Mouse (Mus musculus): ENCODE measurements around the gene Cntn5.
"Not testable (repeated sequence)": the region's sequence is repeated elsewhere in the genome, so short reads cannot be mapped to it uniquely, and the experiment has no call there.

Gene Cntn5

DNA sequence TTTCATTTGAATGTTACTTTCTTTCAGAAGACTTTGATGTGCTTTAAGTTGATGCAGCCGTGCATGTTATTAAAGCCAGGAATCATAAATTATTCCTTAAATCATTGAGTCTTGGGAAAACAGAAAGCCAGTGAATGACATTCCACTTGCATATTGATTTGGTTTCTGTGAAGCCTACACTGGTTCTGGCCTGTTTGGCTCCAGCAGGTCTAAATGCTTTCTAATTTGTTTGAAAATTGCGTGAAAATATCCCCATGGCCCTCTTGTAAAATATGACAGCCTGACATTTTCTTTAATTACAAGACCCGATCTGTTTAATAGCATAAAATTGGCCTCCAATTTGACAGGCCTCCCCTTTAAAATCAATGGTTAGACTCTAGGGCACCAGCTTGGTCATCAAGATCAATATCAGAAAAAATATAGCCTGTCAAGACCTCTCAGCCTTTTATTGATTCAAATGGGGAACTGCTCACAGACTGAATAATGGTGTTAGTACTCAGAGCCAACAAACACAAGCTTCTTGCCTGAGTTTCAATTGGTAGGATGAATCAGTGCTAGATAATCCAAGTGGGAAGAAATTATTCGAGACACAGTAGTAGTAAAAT, 247.3 kb downstream of the Cntn5 start:
- no peak for DNase-seq (ENCODE audit: low spot score in 2 of 2)

DNA sequence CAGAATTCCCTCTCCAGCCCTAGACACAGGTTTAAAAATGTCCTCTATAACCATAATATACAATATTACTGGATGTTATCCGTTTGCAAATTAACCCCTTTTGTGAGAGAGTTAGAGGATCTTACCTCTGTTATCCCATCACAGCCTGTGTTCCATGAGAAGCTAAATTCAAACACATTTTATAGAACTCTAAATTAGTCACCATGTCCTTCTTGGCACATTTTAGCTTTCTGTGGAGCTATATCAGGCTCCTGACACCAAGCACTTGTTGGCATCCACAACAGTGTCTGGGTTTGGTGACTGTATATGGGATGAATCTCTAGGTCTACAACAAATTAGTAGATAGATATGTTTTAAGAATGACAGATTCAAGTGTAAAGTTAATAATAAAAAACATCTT, 253.9 kb downstream of the Cntn5 start:
- DNase-seq (ENCODE audit: low spot score in 2 of 2) = no peak

DNA sequence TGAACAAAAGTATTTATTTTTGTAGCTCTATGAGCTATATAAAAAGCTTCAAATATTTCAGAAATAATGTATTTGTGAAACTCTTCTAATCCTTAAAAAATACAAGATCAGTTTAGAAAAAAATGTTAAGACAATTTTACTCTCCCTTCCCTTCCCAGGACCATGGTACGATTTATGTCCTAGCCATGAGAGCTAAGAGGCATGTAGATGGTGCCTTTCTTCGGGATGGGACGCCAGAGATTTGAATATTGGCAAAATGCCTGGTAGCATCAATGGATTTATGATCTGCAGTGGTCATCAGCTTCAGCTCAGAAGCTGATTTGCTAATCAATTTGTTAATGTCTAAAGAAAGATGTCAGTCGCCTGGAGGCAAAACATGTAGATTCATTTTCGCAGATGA, 258.6 kb downstream of the Cntn5 start:
- no peak for DNase-seq (ENCODE audit: low spot score in 2 of 2)

DNA sequence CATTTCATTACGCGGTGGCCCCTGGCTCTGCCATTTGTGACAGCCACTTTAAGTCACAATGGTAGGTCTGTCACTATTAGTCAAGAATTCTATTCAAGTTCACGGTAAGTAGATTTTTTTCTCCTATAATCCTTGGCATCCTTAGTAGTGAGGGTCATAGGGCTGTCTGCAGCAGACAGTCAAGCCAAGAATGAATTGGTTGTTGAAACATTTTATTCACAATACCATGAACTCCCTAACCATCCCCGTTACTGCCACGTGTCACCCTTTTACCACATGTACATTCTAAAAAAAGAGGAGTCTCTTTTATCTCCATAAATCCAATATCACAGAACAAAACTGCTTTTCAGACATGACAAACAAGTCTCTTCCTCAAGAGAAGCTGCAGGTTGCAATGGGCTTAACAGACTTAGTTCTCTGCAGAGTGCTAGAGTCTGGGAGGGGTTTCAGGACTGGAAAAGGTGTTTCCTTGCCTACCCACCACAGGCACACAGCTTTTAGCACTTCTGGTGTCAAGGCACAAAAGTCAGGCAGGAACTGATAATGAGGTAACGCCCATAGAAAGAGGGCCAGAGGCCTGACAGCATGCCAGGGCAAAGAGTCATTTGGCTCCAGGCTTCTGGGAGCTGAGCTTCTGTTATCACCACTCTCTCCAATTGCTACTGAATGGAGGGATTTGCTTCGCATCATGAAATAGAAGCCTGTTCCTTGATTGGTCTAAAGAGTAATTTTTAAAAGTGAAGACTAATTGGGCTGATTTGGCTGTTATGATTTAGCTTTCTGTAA, 259.3 kb downstream of the Cntn5 start:
- no peak for DNase-seq (ENCODE audit: low spot score in 2 of 2)

DNA sequence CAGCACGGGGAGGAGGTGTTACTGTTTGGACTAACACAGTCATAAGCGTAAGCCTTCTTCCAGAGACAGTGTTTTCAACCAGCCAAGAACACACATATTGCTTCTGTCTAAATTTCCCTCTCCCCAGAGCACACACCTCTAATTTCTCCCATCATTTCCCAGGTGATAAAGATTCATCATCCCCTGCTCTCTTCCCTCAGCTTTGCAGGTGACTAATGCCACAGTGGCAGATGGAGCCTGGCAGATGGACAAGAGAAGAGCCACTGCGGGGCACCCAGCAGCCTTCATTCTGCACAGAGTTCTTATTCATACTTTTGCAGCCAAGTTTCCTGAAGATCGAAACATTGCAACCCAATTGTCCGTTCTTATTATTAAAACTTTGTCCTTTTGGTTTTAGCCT, 286.5 kb downstream of the Cntn5 start:
- DNase-seq (ENCODE audit: low spot score in 2 of 2) = no peak

DNA sequence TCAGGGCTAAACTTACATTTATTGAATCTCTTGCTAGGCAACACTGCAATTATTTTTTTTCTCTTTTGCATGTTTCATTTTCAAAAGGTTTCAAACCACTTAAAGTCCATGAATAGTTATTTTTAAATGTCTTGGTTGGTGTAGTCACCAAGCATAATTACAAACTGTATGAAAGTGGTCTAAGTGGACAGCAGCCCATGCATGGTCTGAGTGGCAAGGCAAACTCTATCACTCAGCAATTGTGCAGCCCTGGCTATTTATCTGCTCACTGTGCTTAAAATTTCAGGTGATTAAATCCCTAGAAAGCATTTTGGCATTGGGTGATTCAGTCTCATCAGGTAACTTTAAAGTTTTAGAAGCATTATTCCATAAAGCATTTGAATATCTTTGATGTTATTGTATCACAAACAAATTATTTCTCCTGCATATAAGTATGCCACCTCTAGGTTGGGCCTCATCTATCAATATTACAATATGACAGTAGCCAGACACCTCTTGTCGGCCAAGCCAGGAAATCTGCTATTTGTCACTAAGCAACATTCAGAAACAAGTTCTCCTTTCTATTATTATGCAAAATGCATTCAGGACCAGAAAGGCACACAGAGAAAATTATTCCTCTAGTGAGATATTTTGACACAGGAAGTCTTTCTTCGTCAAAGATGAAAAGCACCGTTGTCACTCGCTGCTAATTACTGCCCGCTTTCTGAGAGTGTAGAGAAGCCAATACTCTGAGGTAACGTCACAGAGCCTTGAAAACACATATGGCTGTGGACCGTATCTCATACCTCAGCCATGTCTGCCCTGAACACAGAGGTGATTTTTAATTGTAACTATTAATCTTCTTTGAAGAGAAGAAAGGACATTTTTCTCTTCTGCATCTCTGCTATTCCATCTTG, 329.0 kb downstream of the Cntn5 start:
- no peak for DNase-seq (ENCODE audit: low spot score in 2 of 2)

DNA sequence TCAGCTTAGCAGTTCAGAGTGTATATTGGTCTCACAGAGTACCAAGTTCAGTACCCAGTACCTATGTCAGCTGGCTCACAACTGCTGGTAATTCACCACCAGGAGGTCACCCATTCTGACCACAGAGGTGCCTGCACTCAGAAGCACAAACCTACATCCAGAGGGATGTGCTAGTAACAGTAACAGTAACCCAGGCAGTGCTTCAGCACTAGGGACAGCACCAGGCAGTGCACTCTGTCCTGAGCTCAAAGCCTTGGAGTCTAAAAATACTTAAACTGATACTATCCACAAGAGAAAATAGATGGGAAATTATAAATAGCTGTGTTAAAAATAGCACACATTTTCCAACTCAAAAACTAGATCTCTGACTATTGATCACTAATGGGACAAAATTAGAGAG, 334.7 kb downstream of the Cntn5 start:
- no peak for DNase-seq (ENCODE audit: low spot score in 2 of 2)

DNA sequence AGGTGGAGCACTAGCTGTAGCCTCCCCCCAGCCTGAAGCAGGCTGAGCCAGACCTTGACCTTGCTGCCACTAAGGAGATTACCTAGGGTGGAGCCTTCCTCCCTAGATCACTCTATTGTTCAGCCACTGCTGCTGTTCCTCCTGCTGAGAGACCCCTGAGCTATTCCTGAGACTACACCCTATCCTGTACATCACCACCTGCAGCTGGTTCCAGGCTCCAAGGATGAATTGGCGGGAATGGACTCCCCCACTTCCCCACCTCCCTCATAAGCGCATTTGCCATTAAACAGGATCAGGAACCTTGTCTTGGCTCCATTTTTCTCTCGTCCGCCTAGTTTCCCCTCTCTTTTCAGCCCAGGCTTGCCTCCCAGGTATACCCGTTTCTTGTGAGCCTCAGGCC, 363.7 kb downstream of the Cntn5 start:
- DNase-seq (ENCODE audit: low spot score in 2 of 2) = not testable (repeated sequence)

DNA sequence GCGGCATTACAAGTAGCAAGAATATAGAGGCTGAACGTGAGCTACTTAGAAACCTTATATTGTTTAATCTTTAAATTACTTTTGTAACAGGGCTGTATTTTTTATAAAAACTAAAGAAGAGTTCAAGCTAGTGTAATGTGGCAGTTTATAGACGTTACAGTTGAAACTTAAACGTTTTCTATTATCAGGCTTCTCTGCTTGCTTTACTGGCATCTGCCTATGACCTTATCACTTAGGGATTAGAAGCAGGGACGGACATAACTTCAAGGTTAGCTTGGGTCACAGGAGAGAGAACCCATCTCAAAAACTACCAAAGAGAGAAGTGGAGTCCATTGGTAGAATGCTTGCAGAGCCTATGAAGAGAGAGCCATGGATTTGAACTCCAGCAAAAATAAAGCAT, 372.3 kb downstream of the Cntn5 start:
- DNase-seq (ENCODE audit: low spot score in 2 of 2) = no peak

DNA sequence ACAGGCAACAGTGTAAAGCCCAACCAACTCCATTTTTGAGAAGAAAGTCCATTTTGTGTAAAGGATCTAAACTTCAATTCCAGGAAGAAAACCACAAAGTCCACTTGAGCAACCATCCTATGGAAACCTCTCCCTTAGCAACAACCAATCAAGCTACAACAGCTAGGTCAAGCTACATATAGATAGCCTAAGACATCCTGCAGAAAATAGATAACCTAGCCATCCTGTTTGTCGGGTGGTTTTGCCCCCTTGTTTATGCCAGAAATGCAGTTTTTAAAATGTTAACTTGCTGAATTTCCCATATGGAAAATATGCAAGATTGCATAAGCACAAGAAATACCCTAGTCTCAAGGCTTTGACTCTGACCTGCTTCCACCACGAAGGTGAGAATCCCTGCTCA, 373.5 kb downstream of the Cntn5 start:
- no peak for DNase-seq (ENCODE audit: low spot score in 2 of 2)

DNA sequence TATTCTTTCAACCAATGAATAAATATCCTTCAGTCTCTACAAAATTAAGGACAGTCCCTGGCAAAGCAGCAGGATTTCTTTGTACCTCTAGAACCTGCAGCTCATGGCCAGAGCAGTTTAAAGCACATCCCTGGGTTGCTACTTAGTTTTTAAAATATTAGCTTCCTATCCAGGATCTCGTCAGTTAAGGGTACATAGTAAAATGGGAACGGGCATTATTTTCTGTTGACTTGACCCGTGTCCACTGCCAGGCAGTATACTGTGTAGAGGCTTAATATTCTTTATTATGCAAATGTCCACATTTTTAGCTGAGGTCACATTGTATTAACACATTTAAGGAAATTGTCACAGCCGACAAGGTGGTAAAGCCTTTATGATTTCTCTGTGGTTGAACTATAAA, 375.0 kb downstream of the Cntn5 start:
- no peak for DNase-seq (ENCODE audit: low spot score in 2 of 2)

DNA sequence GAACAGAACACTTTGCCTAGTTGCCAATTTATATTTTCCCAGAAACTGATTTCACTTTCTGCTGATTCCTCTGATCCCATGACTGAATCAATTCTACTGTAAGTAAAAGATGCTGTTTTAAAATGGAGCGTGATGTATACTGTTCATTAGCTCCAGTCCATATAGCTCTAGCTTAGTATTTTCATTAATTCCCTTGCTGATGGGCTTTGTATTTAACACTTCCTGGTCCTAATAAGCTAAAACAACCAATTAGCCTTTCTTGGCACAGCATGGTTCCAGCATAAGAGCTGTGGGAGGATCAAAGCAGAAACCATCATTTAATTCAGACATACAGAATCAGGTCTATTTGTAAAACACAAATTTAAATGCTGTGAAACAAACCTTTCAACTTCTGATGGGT, 375.5 kb downstream of the Cntn5 start:
- no peak for DNase-seq (ENCODE audit: low spot score in 2 of 2)

DNA sequence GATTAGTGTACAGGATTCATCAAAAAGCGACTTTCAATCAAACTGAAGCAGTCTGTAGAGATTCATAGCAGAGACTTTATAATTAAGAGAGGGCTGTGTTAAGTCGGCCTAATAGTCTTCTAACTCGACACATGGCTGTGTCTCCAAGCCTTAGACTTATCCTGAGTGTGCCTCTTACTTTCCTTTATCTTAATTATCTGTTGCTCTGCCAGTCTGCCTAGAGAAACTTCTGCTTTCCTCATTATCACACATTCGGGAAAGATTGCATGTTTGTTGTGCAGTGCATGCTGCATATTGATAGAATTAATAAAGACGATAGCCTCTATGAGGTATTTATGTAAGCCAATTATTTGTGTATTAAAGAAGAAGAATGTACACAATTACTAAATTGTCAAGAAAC, 375.9 kb downstream of the Cntn5 start:
- no peak for DNase-seq (ENCODE audit: low spot score in 2 of 2)

DNA sequence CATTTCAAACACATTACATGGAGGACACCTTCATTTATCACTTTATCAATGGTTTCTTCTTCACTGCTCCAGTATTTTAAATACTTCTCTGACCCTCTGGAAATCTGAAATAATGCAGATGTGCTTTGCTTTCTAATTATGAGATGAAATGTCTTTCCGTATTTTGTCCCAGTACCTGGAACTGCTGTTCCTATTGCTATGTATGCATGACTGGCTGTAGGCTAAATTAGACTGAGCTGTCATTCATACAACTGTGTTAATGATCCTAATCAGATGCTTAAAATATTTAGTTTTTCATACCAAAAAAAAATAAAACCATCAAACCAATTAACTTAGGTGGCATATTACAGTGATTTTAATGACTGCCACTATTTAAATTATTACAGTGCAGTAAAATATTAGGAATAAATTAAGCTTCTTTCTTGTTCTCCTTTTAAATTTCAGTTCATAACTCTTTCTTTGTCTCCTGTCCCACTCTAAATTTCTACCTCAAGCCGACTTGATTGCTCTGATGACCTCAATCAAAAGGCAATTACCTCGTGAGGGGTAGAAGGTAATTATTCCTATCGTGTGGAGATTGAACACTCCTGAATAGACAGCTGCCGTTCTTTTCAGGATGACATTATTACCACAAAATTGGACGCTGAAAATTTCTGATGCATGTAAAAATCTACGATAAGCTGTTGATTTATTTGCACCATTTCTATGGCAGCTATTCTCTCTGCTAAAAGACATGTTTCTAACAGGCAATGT, 378.5 kb downstream of the Cntn5 start:
- DNase-seq (ENCODE audit: low spot score in 2 of 2) = no peak

DNA sequence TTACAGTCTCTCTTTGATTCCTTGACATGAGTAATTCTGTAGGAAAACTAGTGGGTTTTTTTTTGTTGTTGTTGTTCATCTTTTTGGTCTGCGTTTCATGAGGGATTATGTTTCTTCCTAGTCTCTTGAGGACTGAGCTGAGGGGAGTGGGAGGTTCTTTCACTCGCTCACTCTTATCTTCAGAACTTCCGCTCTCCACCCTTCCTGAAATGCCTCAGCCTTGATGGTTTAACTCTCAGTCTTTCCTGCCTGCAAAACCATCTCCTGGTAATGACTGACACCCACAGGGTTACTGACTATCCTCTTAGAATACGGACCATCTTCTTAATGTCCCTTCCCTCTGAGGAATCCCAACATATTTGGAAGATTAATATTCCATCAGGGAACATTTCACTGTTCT, 382.0 kb downstream of the Cntn5 start:
- DNase-seq (ENCODE audit: low spot score in 2 of 2) = no peak

DNA sequence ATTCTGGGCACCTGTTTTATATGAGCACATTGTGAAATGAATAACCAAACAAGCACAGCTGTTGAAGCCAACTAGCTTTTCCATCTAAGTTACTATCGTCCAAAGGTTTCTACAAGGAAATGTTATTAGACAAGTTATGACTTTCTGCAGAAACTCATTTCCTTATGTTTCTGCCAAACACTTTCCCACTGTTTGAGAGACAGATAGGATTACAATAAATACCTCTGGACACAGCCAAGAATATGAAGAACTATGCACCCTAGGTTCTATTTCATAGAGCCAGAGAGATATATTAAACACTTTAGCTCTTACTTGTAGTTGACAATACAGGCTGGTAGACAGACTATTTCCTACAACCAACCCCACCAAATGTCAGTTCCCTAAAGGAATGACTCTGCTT, 383.5 kb downstream of the Cntn5 start:
- no peak for DNase-seq (ENCODE audit: low spot score in 2 of 2)

DNA sequence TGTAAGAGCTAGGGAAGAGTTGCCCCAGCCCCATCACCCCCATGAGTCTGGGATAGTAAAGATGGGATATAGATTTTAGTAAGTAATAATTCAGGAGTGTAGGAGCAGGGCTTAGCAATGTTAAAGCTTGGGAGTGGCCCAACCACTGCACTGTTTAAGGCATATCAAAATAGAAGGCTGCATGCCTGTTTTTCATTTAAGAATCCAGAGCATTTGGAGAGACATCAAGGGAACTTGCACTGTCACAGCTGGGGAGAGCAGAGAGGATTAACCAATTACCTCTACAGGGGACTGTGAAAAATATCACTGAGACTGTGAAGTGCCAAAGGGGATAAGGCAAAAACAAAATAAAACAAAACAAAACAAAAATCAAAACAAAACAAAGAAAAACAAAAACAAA, 412.3 kb downstream of the Cntn5 start:
- DNase-seq (ENCODE audit: low spot score in 2 of 2) = no peak

DNA sequence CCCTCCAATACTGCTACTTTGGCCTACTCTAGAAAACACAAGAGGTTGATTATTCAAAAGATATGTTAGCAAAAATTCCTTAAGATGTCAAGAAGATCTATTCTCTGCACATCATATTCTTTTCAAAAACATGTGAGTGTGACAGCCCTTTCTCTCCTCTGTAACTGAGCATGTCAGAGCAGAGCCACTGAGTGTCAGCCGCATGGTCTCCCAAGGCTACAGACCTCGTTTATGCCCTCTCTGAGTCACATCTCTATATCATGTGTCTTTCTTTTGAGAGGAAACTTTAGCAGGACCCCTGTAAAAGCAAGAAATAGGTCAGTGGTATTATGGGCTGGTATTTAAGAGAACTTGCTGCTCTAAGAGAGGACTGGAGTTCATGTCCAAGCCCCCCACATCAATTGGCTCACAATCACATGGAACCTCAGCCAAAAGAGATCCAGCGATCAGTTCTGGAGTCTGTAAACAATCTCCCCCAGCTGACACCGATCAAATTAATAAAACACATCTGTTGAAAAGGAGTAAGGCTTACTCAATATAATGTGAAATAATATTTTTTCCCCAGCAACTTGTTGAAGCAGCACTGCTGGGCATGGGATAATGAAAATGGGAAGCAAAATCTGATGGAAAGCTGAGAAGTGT, 433.0 kb downstream of the Cntn5 start:
- no peak for DNase-seq (ENCODE audit: low spot score in 2 of 2)

DNA sequence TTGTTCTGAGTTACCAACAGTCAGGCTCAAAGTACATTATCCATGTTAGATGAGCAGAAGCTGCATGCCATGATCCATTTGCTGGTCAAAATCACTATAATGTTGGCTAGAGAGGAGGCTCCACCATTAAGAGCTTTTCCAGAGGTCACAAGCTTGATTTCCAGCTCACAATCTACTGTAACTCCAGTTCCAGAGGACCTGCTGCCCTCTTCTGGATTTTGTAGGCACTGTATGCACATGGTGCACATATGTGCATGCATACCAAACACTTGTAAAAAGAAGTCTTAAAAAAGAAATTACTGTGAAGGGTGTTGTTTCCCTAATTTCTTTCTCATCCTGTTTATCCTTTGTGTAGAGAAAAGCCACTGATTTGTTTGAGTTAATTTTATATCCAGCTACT, 439.8 kb downstream of the Cntn5 start:
- no peak for DNase-seq (ENCODE audit: low spot score in 2 of 2)

DNA sequence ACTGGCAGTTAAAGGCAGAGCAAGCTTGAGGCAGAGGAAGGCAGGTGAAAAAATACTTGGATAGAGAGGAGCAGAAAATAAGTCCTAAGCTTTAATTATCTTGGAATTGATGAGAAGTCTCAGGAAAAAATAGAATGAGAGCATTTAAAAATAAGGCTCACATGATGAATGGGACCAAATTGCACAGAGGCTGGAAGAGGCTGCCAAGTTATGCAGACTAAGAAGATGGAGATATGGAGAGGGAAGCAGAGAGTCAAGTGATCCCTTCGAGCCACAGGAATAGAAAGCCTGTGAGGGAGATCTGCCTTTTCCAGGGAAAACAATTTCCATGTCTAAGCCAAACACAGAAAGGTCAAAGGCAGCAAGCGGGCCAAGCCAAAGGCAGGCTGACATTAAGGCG, 446.7 kb downstream of the Cntn5 start:
- no peak for DNase-seq (ENCODE audit: low spot score in 2 of 2)

DNA sequence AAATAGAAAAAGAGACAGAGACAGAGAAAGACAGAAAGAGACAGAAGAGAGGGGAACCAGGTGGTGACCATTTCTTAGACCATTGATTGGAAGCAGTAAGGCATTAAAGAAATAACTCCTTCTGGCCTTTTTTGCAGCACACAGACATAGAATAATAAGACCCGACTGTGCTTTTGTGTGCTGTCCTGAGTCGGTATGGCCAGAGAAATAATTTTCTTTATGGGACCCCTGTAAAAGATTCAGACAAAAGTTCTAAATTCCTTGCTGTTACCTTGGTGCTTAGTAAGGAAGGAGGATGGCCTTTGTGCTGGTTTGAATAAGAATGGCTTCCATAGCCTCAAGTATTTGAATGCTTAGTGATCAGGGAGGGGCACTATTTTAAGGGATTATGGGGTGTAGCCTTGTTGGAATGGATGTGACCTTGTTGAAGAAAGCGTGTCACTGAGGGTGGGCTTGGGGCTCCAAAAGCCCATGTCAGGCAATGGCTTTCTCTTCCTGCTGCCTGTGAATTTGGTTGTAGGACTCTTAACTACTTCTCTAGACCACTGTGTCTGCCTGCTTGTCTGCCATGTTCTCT, 455.5 kb downstream of the Cntn5 start:
- no peak for DNase-seq (ENCODE audit: low spot score in 2 of 2)

Data from spleen, postnatal 36 days (tissue).